Mouse (Mus musculus) skeletal muscle tissue, postnatal 0 days (tissue): ENCODE data around the gene Tmem116. TPM values are rescaled to one million over a fixed set of nuclear protein-coding genes. Genes with fewer than 3 reads are reported as not detected.

Experiments used
- polyA plus RNA-seq: library from polyadenylated mRNA; unstranded; fragments of >200 nt; fragmentation: Nextera tagmentation; extraction: Ambion mirVana; gene quantifications from 2 replicates; pipeline ENCODE4 v1.2.1, GENCODE M21; 2015

Tmem116 gene
- polyA plus RNA-seq = 15.2 and 18.4 TPM in 2 replicates

DNA sequence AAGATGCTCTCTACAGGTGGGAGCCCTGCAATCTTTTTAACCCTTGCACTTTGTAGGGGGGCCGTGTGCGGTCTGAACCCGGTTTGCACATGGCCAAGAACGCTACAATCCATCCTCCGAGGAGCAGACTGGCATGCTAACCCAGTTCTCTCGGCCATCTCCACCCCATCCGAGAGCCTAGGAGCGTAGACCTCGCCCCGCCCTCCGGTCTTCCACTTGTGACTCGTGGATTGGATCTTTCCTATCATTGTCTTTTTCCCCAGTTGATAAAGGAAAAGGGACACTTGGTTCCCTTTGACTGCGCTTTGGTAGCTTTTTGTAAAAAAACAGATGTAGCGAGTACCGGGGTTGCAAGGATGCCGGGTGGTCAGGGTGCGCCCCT is at the start of gene Tmem116:
Gene Tmem116, plus strand, starts transcription at position 250 of the 382 bp plus-strand sequence.

DNA sequence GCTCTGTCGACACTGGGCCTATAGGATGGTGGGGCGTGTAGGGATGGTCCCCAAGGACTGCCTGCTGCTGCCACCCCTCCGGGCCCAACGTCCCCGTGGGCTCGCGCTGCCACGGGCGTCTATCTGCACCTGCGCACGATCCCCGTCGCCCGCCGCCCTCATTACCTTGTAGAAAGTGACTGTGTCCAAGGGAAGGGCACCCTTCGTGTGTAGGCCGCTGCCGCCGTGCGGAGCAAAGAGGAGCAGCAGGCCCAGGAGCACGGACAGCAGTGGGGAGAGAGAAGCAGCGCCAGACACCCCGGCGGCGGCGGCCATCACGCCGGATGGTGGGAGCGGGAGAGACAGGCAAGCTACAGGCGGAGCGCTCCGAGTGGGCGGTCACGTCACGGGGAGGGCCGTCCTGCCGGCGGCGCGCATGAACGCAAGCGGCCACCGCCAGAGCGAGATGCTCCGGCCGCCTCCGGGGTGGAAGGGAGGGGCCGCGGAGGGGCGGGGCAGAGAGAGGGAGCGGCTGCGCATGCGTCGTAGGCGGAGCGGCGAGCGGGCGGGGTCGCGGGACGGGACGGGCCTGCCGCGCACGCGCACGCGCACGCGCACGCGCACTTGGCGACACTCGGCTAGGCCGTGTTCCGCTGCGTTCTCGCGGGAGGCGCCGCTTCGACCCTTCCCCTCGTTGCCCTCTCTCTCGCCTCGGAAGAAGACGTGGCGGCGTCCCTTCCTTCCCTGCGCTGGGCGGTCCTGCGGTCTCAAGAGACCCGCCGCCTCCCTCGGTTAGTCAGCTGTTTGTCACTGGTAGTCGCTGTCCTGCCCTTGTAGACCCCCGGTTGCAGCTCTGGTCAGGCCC is 555 bp downstream of the Tmem116 start, which contains the start of gene Erp29:
Gene Erp29, minus strand, starts transcription at position 481 of the 844 bp plus-strand sequence.

DNA sequence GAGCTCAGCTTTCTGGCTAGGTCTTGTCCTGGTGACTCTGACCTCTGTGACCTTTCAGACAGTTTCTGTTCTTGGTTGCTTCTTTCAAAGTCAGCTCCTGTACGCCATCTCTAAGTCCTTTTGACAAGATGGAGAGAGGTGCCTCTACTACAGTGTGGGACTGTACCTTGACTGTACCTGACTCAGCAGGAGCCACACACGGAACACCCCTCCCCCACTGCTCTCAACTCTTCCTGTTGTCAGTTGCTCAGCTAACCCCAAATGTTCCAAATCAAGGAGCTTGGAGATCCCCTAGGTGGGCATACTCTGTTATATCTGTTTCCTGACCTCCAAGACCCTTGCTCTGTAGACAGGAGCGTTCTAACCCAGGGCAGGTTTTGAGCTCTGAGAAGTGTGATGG is 51.5 kb downstream of the Tmem116 start, which contains the start of gene Adam1b:
Gene Adam1b, minus strand, starts transcription at position 205 of the 400 bp plus-strand sequence.

DNA sequence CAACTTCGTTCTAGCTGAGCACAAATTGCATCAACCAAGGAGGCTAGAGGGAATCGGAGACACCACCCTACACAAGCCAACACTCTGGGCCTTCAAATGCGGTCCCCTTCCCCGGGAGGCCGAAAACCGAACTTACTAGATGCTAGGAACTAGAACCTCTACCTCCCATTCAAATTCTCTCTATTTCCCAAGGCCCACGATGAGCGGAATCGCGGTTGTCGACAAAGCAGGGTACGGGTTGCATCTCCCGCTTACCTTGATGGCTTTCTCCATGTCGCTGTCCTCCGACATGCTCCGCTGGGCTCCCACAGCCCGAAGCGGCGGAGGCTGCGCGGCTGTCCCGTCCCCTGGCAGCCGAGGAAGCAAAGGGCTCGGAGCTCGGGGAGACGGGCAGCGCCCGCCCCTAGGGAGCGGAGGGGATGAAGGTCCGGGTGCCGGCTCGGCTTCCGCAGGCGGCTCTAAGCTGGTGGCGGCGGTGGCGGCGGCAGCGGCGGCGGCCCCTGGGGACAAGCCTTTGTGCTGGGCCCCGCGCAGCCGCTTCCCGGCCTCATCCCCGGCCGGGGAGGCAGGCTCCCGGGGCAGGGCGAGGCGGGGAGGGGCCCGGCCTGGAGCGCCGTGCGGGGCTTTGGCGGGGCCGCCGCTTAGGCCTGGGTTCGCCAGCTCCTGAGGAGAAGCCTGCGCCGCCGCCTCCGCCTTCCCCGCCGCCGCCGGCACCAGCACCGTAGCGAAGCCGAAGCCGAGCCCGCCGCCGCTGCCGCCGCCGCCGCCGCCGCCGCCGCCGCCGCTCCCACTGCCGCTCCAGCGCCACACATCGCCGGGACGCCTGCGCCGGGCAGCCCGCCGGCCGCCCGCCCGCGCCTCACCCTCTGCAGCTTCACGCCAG is 93.5 kb downstream of the Tmem116 start, which contains the start of the genes Adam1a and Gm42878:
Gene Adam1a, minus strand, starts transcription at position 573 of the 883 bp plus-strand sequence.
Gene Gm42878, minus strand, starts transcription at position 573 of the 883 bp plus-strand sequence.

DNA sequence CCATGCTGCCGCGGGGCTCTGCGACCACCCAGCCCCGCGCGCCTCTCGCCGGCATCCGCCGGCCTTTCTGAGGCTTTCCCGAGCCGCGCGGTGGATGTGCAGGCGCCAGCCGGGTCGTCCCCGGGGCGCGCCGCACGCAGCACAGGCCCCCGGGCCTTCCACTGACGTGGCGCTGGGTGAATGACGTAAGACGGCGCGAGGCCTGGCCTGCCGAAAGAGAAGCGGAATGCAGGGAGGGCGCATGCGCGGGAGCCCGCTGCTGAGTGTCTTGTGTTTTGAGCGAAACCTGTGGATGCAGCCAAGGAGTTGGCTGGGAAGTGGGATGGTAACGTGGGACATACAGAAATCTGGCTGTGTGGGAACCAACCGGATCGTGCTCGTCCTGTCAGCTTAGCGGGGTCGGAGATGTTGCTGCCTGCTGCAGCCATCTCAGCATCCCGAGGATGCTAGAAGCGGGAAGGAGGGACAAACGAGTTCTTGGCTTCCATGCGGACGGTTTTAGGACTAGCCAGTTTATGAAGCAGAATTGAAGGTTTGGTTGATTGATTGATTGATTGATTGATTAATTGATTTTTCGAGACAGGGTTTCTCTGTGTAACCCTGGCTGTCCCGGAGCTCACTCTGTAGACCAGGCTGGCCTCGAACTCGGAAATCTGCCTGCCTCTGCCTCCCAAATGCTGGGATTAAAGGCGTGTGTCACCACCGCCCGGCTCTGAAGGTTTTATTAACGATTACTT is 94.3 kb downstream of the Tmem116 start, which contains the start of gene Mapkapk5:
Gene Mapkapk5, minus strand, starts transcription at position 113 of the 737 bp plus-strand sequence.

Other genes starting within 250 kb of the Tmem116 start
- 351 and 392 TPM in 2 replicates for gene Rpl6, start 247.4 kb upstream of the Tmem116 start, polyA plus RNA-seq
- 1.8 and 2.0 TPM in 2 replicates for gene Hectd4, start 231.7 kb upstream of the Tmem116 start, polyA plus RNA-seq
- gene Trafd1, start 66.3 kb upstream of the Tmem116 start, polyA plus RNA-seq = 61.9 and 78.2 TPM in 2 replicates
- 23.2 and 23.4 TPM in 2 replicates for gene Naa25, start 54.0 kb upstream of the Tmem116 start, polyA plus RNA-seq
- gene Erp29, start 613 bp downstream of the Tmem116 start, polyA plus RNA-seq = 70.1 and 89.4 TPM in 2 replicates
- gene Adam1b, start 51.5 kb downstream of the Tmem116 start, polyA plus RNA-seq = 0.09 and 0.16 TPM in 2 replicates
- gene Adam1a, start 93.6 kb downstream of the Tmem116 start, polyA plus RNA-seq = 0.65 and 0.95 TPM in 2 replicates
- not detected in 2 replicates for gene Gm42878, start 93.6 kb downstream of the Tmem116 start, polyA plus RNA-seq
- 31.4 and 36.8 TPM in 2 replicates for gene Mapkapk5, start 94.0 kb downstream of the Tmem116 start, polyA plus RNA-seq
- gene Aldh2, start 141.9 kb downstream of the Tmem116 start, polyA plus RNA-seq = 126 and 173 TPM in 2 replicates
- gene Acad12, start 167.0 kb downstream of the Tmem116 start, polyA plus RNA-seq = 3.1 and 4.2 TPM in 2 replicates
- gene Acad10, start 208.6 kb downstream of the Tmem116 start, polyA plus RNA-seq = 1.1 and 1.9 TPM in 2 replicates
- gene Brap, start 208.7 kb downstream of the Tmem116 start, polyA plus RNA-seq = 23.6 and 25.3 TPM in 2 replicates